Mouse (Mus musculus) limb, embryonic 14.5 days (tissue): ENCODE results near the gene Plekhg5. TPM values are rescaled to one million over a fixed set of nuclear protein-coding genes. Genes with fewer than 3 reads are reported as not detected.

ENCODE experiments used
- ATAC-seq: fragments of 200-750 bp; cut with Nextera tagmentation; 2 replicates; pipeline ENCODE4 v1.8.0; 2017; ENCODE audit warnings: low read depth, moderate number of reproducible peaks, moderate TSS enrichment; ENCODE audit not compliant: low FRiP score
- DNase-seq: peaks from one replicate; pipeline ENCODE4 v3.0.0-alpha.2; 2015; ENCODE audit warnings: low spot score
- H3K27ac ChIP-seq: fragments of 300-500 bp; sonication (generic); replicated peaks from 2 replicates; pipeline ENCODE4 v1.5.1; 2014; ENCODE audit warnings: low read depth, mild to moderate bottlenecking, low read length, moderate library complexity, mixed read lengths
- H3K27me3 ChIP-seq: fragments of 300-500 bp; sonication (generic); 2 replicates; pipeline ENCODE4 v1.6.1; 2014; ENCODE audit warnings: low read length, mixed read lengths; ENCODE audit not compliant: control insufficient read depth, insufficient read depth
- H3K36me3 ChIP-seq: fragments of 300-500 bp; sonication (generic); 2 replicates; pipeline ENCODE4 v1.6.1; 2014; ENCODE audit warnings: mild to moderate bottlenecking, low read length, moderate library complexity, mixed read lengths; ENCODE audit not compliant: control insufficient read depth, insufficient read depth
- H3K4me1 ChIP-seq: fragments of 300-500 bp; sonication (generic); 2 replicates; pipeline ENCODE4 v1.6.1; 2014; ENCODE audit warnings: antibody characterized with exemption, low read length, mixed read lengths; ENCODE audit not compliant: control insufficient read depth, insufficient read depth
- H3K4me2 ChIP-seq: fragments of 300-500 bp; sonication (generic); replicated peaks from 2 replicates; pipeline ENCODE4 v1.6.1; 2014; ENCODE audit warnings: low read depth, mild to moderate bottlenecking, low read length, moderate library complexity; ENCODE audit not compliant: severe bottlenecking
- H3K4me3 ChIP-seq: fragments of 300-500 bp; sonication (generic); replicated peaks from 2 replicates; pipeline ENCODE4 v1.5.1; 2014; ENCODE audit warnings: low read length
- H3K9ac ChIP-seq: fragments of 300-500 bp; sonication (generic); 2 replicates; pipeline ENCODE4 v1.6.1; 2014; ENCODE audit warnings: mild to moderate bottlenecking, low read depth, low read length, moderate library complexity; ENCODE audit not compliant: severe bottlenecking
- H3K9me3 ChIP-seq: fragments of 300-500 bp; sonication (generic); 2 replicates; pipeline ENCODE4 v1.6.1; 2016; ENCODE audit warnings: low read length; ENCODE audit not compliant: control insufficient read depth
- POLR2A ChIP-seq: fragments of 200-500 bp; IDR thresholded peaks from 2 replicates; pipeline ENCODE4 v1.8.0; 2012; ENCODE audit warnings: inconsistent platforms, mild to moderate bottlenecking, moderate library complexity, borderline replicate concordance; ENCODE audit not compliant: insufficient read depth, insufficient read length; ENCODE audit errors: extremely low read depth
- WGBS: fragments of 180-500 bp; shearing (Covaris S2); extraction: QIAGEN DNeasy Blood & Tissue Kit; methylation state at CpG from one replicate; pipeline ENCODE4 v1.1.7; 2014; 5-methylcytosine and 5-hydroxymethylcytosine counted together
- polyA plus RNA-seq, 2 experiments: library from polyadenylated mRNA; depleted of rRNA in 1 of 2; stranded (reverse) in 1 of 2; unstranded in 1 of 2; fragments of >200 nt; fragmentation: Nextera tagmentation in 1 of 2; extraction: Ambion mirVana in 1 of 2; gene quantifications; 2 replicates each; pipeline versions ENCODE4 v1.2.1 to v1.2.3; 2012 to 2014

Gene Plekhg5
- polyA plus RNA-seq, 2 experiments = 14.1 to 25.0 TPM

GRCm38 (mm10) chr4:152043171-152043570 is 29.1 kb upstream of the Plekhg5 start:
- WGBS = 86% methylated on average over 3 of the region's 3 CpGs

GRCm38 (mm10) chr4:152044609-152045008 is 27.7 kb upstream of the Plekhg5 start:
- H3K4me1 ChIP-seq = peaks cover 6% of the 10 kb centered on the region; the same call in 1 of the 2 replicates
- no peak overlapping the region for H3K4me3 ChIP-seq
- DNase-seq (no peak), ATAC-seq (no peak)
- H3K36me3 ChIP-seq = peaks cover 76% of the 10 kb centered on the region
- H3K4me2 ChIP-seq = no peak overlapping the region
- WGBS = 60% methylated on average over 6 of the region's 6 CpGs
- no peaks in the 10 kb centered on the region for H3K9me3 ChIP-seq
- no peaks in the 10 kb centered on the region for H3K27me3 ChIP-seq
- no peak overlapping the region for H3K9ac ChIP-seq
- no peak overlapping the region for H3K27ac ChIP-seq
- TF ChIP-seq POLR2A = no peak

More at GRCm38 (mm10) chr4:152043171-152043570, 29.1 kb upstream of the Plekhg5 start:
- H3K27me3 ChIP-seq = no peaks in the 10 kb centered on the region
- H3K4me2 ChIP-seq = no peak overlapping the region
- no peak for DNase-seq
- ATAC-seq = no peak
- H3K36me3 ChIP-seq = peaks cover 71% of the 10 kb centered on the region
- no peak for TF ChIP-seq POLR2A
- peaks cover 9% of the 10 kb centered on the region for H3K4me1 ChIP-seq
- H3K4me3 ChIP-seq = no peak overlapping the region
- H3K27ac ChIP-seq = no peak overlapping the region
- no peaks in the 10 kb centered on the region for H3K9me3 ChIP-seq
- H3K9ac ChIP-seq = no peak overlapping the region

GRCm38 (mm10) chr4:152062390-152063110 is 9.7 kb upstream of the Plekhg5 start:
- Histone ChIP-seq H3K9ac (no peak overlapping the region), H3K4me3 (no peak overlapping the region), H3K27me3 (no peaks in the 10 kb centered on the region), H3K9me3 (no peaks in the 10 kb centered on the region), H3K27ac (no peak overlapping the region), H3K36me3 (peaks cover 40% of the 10 kb centered on the region), H3K4me2 (no peak overlapping the region), H3K4me1 (no peaks in the 10 kb centered on the region)
- 72% methylated on average over 9 of the region's 9 CpGs for WGBS
- DNase-seq (no peak), ATAC-seq (no peak)
- no peak for TF ChIP-seq POLR2A

GRCm38 (mm10) chr4:152067280-152067679 is 5.0 kb upstream of the Plekhg5 start:
- no peak for TF ChIP-seq POLR2A
- no peak overlapping the region for H3K27ac ChIP-seq
- no peak overlapping the region for H3K4me3 ChIP-seq
- 0 out of 2 replicates have a peak, but pooled peaks cover 7% of the 10 kb centered on the region for H3K4me1 ChIP-seq
- no peak overlapping the region for H3K9ac ChIP-seq
- no peaks in the 10 kb centered on the region for H3K27me3 ChIP-seq
- H3K9me3 ChIP-seq = no peaks in the 10 kb centered on the region
- H3K4me2 ChIP-seq = no peak overlapping the region
- ATAC-seq (no peak), DNase-seq (no peak)
- peaks cover under 1% of the 10 kb centered on the region for H3K36me3 ChIP-seq

- H3K9me3 ChIP-seq = no peaks in the 10 kb centered on the region
- no peaks in the 10 kb centered on the region for H3K27me3 ChIP-seq
- ATAC-seq = no peak
- H3K4me3 ChIP-seq = no peak overlapping the region
- no peaks in the 10 kb centered on the region for H3K36me3 ChIP-seq
- no peak overlapping the region for H3K4me2 ChIP-seq
- H3K9ac ChIP-seq = no peak overlapping the region
- H3K4me1 ChIP-seq = 0 out of 2 replicates have a peak, but pooled peaks cover 7% of the 10 kb centered on the region
- DNase-seq = no peak
- 87% methylated on average over 5 of the region's 6 CpGs for WGBS
- no peak overlapping the region for H3K27ac ChIP-seq
- no peak for TF ChIP-seq POLR2A
These were observed 4.1 kb upstream of the Plekhg5 start for GRCm38 (mm10) chr4:152068166-152068724.
